Mouse (Mus musculus): ENCODE measurements around the gene Dus1l. TPM values are rescaled to one million over a fixed set of nuclear protein-coding genes. Genes with fewer than 3 reads are reported as not detected.
A peak's percentile ranks its signal among the peaks of the same experiment; 100 is the strongest.
"Not testable (repeated sequence)": the region's sequence is repeated elsewhere in the genome, so short reads cannot be mapped to it uniquely, and the experiment has no call there.

Dus1l gene
- polyA plus RNA-seq (2015; fragmentation: Nextera tagmentation; extraction: Ambion mirVana), result 87.0 and 92.2 TPM in 2 replicates

- DNase-seq (ENCODE audit: low spot score), result peak; percentile 97
Observed at GRCm38 (mm10) chr11:120795756-120796613, at the start of gene Dus1l. Gene Dus1l (minus strand): TSS chr11:120796403.

GRCm38 (mm10) chr11:120844329-120844728, 48.1 kb upstream of the Dus1l start:
- no peak for DNase-seq (ENCODE audit: low spot score)

DNA sequence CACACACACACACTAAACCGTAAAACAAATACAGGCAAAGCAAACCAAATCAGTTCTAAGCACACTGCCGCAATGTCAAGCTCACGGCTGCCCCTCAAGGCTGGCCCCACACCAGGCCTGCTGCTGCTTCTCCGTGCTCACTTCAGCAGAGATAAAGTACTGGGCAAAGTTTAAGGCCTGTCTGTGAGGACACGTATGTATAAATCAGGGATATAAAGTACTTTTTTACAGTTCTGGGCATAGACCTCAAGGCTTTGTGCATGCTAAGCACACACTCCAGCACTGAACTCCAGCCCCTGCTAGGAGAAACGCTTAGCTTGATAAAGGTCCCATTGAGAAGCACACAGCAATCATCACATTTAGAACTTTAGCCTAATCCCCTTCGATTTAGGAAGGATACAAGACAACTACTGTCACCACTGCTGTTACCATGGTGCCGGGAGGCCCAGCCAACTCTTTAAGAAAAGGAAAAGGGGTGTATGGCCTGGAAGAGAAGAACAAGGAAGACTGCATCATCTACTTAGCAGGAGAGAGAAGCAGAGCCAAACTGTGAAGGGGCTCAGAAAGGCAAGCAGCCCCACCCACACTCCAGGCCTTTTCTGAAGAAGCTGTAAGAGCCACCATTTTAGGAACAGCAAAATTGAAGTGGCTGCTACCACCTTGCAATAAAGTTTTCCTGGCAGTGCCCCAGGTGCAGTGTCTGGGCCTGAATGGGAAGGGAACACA, 37.5 kb upstream of the Dus1l start:
- no peak for DNase-seq (ENCODE audit: low spot score)

DNA sequence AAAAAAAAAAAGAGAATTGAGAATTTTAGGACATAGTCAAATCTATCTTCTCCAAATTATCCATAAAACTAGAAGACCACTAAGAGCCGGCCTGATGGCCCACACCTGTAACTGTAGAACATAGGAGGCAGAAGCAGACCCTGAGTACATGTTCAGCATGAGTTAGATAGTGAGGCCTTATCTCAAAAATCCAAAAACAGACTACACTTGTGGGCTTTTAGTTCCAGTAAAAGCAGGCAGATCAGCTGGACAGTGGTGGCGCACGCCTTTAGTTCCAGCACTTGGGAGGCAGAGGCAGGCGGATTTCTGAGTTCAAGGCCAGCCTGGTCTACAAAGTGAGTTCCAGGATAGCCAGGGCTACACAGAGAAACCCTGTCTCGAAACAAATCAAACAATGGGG, 36.8 kb upstream of the Dus1l start:
- DNase-seq (ENCODE audit: low spot score), result not testable (repeated sequence)

DNA sequence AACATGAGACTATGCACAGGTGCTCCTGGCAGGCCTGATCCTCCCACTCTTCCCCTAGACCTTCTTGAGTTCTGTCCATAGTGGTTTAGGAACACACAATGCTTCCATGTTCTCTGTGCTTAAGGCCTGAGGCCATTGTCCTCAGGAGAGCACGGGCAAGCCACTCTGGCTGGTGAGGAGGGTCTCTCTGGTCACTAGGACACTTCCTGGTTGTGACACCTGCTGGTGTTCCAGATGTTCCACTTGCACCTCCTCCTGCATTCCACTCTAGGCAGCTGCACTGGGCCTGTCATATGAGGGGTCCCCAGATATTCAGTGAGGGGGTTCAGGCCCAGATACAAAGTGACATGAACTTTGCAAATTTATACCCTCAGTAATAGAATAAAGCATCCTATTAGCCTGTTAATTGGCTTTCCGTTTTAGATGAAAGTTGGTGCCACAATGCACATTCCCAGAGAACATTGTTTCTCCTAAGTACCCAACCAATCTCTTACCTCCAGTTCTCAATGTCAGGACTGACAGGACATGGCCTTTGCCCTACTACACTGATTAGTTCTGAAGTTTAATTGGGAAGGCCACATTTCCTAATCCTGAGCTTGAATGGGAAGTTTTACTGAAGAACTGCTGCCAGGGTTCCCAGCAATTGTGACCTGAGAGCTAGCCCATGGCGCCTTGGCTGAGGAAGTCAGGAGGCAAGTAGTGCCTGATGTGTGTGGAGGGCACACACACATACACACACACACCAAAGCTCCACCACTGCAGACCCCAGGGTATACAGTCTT, 35.6 kb upstream of the Dus1l start:
- no peak for DNase-seq (ENCODE audit: low spot score)

DNA sequence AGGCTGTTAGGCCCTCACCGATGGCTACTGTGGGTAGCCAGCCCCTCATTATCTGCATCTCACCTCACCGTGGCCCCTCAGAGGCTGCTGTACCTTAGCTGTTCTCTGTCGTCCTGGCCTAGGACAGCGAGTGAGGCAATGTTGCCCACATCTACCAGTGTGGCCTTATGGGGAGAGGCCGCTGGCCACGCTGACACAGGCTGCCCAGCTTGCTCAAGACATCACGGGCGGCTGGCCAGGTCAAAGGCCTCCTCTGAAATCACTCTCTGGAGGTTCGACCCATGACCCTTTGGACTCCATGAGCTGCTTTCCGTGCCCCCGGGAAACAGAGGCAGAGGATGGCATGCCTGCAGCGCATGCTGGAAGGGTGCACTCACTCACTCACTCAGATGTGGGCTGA, 34.5 kb upstream of the Dus1l start:
- no peak for DNase-seq (ENCODE audit: low spot score)

- no peak for DNase-seq (ENCODE audit: low spot score)
Observed at GRCm38 (mm10) chr11:120829757-120830532, 33.7 kb upstream of the Dus1l start.

DNA sequence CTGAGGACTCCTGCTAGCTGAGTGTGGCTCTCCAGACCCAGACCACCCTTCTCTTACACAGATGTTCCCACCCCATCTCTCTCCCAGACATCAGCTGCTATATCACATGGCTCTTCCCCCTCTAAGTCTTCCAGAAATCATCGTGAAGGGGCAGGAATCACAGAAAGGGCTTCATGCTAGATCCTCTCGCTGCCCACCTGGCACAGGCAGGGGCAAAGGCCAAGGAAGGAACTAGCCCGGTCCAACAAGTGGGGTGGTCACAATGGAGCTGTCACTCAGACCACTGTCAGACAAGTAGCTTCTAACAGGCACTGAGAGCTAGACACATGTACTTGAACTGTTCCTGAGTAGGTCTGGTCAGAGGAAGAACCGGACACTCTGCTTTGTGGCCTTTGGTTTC, 32.2 kb upstream of the Dus1l start:
- DNase-seq (ENCODE audit: low spot score), result no peak

DNA sequence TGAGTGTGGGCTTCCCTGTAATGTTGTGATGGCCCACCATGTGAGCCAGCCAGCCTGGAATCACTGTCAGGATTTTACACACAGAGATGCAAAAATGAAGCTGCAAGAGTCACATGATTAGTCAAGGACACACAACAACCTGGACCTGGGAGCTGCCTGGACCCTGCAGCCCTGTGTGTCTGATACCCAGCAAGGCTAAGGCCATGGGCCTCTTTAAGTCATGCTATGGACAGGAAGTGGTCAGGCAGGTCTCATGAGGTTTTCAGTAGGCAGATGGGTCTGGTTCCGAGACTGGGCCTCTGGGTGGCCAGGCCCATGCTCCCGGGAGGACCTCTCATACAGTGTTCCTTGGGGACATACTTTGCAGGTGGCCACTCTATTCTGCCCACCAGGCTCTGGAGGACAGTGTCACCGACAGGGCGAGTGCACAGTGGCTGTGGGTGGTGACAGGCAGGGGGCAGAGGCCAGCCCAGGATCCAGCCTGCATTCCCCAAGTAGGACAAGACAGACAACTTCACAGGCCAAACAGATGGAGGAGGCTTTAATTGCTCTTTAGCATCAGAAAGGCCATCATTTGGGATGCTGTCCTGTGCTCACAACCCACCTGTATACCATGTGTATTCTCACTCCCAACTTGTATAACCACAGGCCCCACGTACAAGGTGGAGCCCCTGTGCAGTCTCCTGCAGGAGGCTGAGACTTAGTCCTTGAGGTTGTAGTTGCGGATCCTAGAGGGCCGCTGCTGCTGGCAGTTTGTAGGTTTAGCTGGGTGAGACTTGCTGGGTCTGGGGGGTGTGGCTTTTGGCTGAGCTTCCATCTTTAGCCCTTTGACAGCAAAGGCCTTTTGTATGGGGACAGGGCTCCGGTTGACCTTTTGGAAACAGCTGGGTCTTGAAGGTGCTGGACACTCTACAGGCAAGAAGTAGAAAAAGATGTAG, 30.1 kb upstream of the Dus1l start:
- no peak for DNase-seq (ENCODE audit: low spot score)

- peak; percentile 59 for DNase-seq (ENCODE audit: low spot score)
Observed at GRCm38 (mm10) chr11:120825289-120825863, 29.2 kb upstream of the Dus1l start.

GRCm38 (mm10) chr11:120824787-120825288, 28.6 kb upstream of the Dus1l start:
- DNase-seq (ENCODE audit: low spot score), result no peak

GRCm38 (mm10) chr11:120823956-120824786, 28.0 kb upstream of the Dus1l start, which contains the start of gene Fasn:
Gene Fasn (minus strand): TSS chr11:120824547.
- DNase-seq (ENCODE audit: low spot score), result peak; percentile 93

GRCm38 (mm10) chr11:120823551-120823947, 27.3 kb upstream of the Dus1l start:
- DNase-seq (ENCODE audit: low spot score), result peak; percentile 50

DNA sequence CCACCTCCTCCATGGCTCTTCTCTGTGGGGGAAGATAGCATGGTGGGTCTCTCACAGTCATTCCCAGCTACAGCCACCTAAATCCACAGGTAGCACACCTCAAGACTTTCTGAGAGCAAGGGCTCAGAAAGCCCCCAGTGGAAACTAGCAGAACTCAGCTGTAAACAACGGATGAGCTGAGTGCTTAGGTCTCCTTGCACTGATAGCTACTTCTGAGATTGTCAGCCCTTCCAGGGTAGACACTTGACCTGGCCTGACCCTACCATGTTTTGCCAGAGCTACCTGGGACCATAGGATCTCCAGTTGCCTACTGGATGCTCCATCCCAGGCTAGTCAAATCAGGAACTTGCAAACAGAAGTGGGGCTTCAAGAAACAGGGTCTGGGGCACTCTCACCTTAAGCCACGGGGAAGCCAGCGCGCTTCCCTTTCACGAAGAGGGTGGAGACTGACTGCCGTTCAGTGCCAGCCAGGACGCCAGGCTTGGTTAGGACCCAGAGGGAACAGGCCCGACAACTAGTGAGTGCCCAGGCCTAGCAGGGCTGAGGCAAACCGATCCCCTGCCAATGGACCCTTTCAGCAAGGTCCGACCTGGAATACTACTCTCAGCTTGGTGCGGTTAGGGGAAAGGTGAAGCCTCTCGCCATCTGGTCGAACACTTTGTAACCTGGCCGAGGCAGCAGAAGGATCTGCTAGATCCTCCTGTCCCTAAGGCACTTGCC, 26.8 kb upstream of the Dus1l start:
- peak; percentile 37 for DNase-seq (ENCODE audit: low spot score)

DNA sequence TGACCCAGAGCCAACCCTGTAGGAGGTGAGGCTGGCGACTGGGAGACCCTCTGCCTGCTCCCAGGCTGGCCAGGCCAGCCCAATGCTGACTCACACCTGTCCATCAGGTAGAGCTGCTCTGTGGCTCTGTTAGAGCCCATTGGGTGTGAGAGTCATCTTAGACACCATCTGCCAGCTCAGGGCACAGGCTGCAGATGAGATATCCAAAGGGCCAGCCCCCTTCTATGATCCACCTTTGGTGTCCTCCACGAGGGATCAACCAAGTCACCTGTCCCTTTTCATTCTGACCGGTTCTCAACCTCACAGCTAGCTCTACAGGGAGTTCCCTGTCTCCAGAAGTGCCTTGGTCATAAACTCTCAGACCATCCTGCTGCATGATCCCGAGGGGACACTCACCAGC, 26.1 kb upstream of the Dus1l start:
- no peak for DNase-seq (ENCODE audit: low spot score)

DNA sequence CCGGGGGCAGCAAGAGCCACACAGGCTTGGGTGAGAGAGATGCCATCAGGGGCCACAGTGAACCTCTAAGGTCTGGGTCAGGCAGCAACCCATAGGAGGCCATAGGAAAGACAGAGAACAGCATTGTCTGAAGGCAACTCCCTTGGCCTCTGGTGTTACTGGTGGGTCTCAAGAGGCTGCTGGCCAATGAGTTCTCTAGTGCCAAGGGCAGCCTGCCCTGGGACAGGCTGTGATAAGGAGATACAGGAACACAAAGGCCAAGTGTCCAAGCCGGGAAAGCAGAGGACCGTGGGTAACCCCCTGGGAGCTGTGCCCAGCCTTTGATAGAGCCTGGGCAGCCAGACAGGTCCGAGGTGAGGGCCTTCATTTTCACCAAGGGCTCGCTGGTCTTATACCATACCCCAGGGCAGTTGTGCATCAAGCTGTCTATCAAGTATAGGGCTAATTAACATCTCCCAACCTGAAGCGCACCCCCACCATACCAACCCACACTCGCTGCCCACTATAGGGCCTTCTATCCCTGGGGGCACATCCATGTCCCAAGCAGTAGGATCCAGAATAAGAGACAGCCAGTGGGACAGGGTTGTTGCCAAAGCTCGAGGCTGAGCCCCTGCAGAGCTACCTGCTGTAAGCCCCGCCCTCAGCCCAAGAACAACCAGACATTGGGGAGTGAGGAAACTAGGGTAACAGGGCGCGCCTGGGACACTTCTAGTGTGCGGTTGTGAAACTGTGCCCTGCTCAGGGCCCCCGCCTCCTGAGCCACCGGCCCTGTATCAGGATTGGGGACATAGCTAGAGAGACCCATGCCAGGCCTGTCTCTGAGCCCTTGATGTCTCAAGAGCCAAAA, 25.1 kb upstream of the Dus1l start:
- no peak for DNase-seq (ENCODE audit: low spot score)

DNA sequence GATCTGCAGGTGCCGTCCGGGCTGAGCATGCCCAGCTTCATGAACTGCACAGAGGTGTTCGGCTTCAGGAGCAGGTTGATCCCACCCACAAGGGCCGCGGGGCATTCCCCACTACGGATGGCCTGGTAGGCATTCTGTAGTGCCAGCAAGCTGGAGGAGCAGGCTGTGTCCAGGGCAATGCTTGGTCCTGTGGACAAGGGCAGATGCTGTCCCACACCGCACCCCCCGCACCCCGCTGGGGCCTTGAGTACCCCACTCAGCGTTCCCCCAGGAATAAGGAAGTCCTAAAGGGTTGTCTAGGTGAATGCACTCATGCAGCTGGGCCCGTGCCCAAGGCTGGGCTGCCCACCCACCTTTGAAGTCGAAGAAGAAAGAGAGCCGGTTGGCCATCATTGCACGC, 24.3 kb upstream of the Dus1l start:
- DNase-seq (ENCODE audit: low spot score), result no peak
